Mouse (Mus musculus) MEL (cell line): Measurements from ENCODE around the gene Dcakd. TPM values are rescaled to one million over a fixed set of nuclear protein-coding genes. Genes with fewer than 3 reads are reported as not detected.

Source experiments
- DNase-seq: peaks from one replicate; pipeline ENCODE4 v3.0.0; 2011; ENCODE audit warnings: low read depth, low spot score
- H3K27ac ChIP-seq: 2 replicates; pipeline ENCODE4 v1.5.1; 2012; ENCODE audit warnings: low read depth, mild to moderate bottlenecking, control low read depth, low read length, moderate library complexity; ENCODE audit not compliant: control insufficient read depth
- H3K27me3 ChIP-seq, 2 experiments: fragments of 150-350 bp in 1 of 2; sonication (generic) in 1 of 2; 2 replicates each; pipeline ENCODE4 v1.6.1; 2012; ENCODE audit warnings: low read length in 2 of 2, mild to moderate bottlenecking in 2 of 2, improper control_type of control experiment in 1 of 2, moderate library complexity in 1 of 2; ENCODE audit not compliant: insufficient read depth in 2 of 2, control insufficient read depth in 1 of 2
- H3K36me3 ChIP-seq, 2 experiments: 2 replicates each; pipeline ENCODE4 v1.6.1; 2012 to 2014; ENCODE audit warnings: low read length in 2 of 2, improper control_type of control experiment in 1 of 2, inconsistent platforms in 1 of 2, mild to moderate bottlenecking in 1 of 2; ENCODE audit not compliant: insufficient read depth in 2 of 2, control insufficient read depth in 1 of 2
- H3K4me1 ChIP-seq, 2 experiments: fragments of 150-350 bp in 1 of 2; sonication (generic) in 1 of 2; 2 replicates each; pipeline ENCODE4 v1.6.1; 2012; ENCODE audit warnings: low read length in 2 of 2, improper control_type of control experiment in 1 of 2, mild to moderate bottlenecking in 1 of 2; ENCODE audit not compliant: insufficient read depth in 2 of 2, control insufficient read depth in 1 of 2
- H3K4me3 ChIP-seq, 2 experiments: fragments of 150-350 bp in 1 of 2; sonication (generic) in 1 of 2; 2 replicates each; pipeline ENCODE4 v1.5.1; 2012; ENCODE audit warnings: low read depth in 2 of 2, low read length in 2 of 2, mild to moderate bottlenecking in 2 of 2, moderate library complexity in 2 of 2, control low read depth in 1 of 2, improper control_type of control experiment in 1 of 2; ENCODE audit not compliant: control insufficient read depth in 1 of 2, insufficient read depth in 1 of 2
- H3K79me2 ChIP-seq: 2 replicates; pipeline ENCODE4 v1.6.1; 2012; ENCODE audit warnings: mild to moderate bottlenecking, low read length, moderate library complexity; ENCODE audit not compliant: control insufficient read depth, poor library complexity, insufficient read depth
- H3K9ac ChIP-seq: 2 replicates; pipeline ENCODE4 v1.6.1; 2012; ENCODE audit warnings: low read depth, mild to moderate bottlenecking, control low read depth, low read length, moderate library complexity; ENCODE audit not compliant: control insufficient read depth, poor library complexity, severe bottlenecking
- H3K9me3 ChIP-seq: fragments of 150-350 bp; sonication (generic); replicated peaks from 2 replicates; pipeline ENCODE4 v1.6.1; 2012; ENCODE audit warnings: mild to moderate bottlenecking, low read length, improper control_type of control experiment, moderate library complexity; ENCODE audit not compliant: insufficient read depth
- BHLHE40 ChIP-seq: IDR thresholded peaks from 2 replicates; pipeline ENCODE4 v1.6.1; 2012; ENCODE audit warnings: low read depth, mild to moderate bottlenecking, inconsistent platforms, low read length, improper control_type of control experiment, borderline replicate concordance
- CHD1 ChIP-seq: IDR thresholded peaks from 2 replicates; pipeline ENCODE4 v1.6.1; 2012; ENCODE audit warnings: low read depth, mild to moderate bottlenecking, inconsistent platforms, low read length, improper control_type of control experiment
- CHD2 ChIP-seq: IDR thresholded peaks from 2 replicates; pipeline ENCODE4 v1.6.1; 2011; ENCODE audit warnings: low read length, improper control_type of control experiment
- CTCF ChIP-seq, 3 experiments: IDR thresholded peaks in 2 of 3; conservative IDR thresholded peaks in 1 of 3; 2 replicates each; pipeline ENCODE4 v1.5.1; 2011 to 2012; ENCODE audit warnings: low read length in 3 of 3, low read depth in 2 of 3, mild to moderate bottlenecking in 2 of 3, improper control_type of control experiment in 1 of 3, inconsistent platforms in 1 of 3, mixed read lengths in 1 of 3, moderate library complexity in 1 of 3; ENCODE audit not compliant: control insufficient read depth in 1 of 3, insufficient read depth in 1 of 3, poor library complexity in 1 of 3, severe bottlenecking in 1 of 3
- E2F4 ChIP-seq: IDR thresholded peaks from 2 replicates; pipeline ENCODE4 v1.6.1; 2011; ENCODE audit warnings: low read depth, low read length, improper control_type of control experiment, borderline replicate concordance
- ELF1 ChIP-seq: IDR thresholded peaks from 2 replicates; pipeline ENCODE4 v1.6.1; 2014; ENCODE audit warnings: low read depth, mild to moderate bottlenecking, inconsistent platforms, low read length, improper control_type of control experiment, moderate library complexity
- EP300 ChIP-seq, 2 experiments: IDR thresholded peaks; 2 replicates each; pipeline ENCODE4 v1.6.1; 2011; ENCODE audit warnings: improper control_type of control experiment in 2 of 2, low read length in 2 of 2, low read depth in 1 of 2, mild to moderate bottlenecking in 1 of 2
- ETS1 ChIP-seq: IDR thresholded peaks from 2 replicates; pipeline ENCODE4 v1.6.1; 2012; ENCODE audit warnings: low read depth, mild to moderate bottlenecking, inconsistent platforms, low read length, improper control_type of control experiment, moderate library complexity
- GABPA ChIP-seq: IDR thresholded peaks from 2 replicates; pipeline ENCODE4 v1.6.1; 2012; ENCODE audit warnings: low read depth, mild to moderate bottlenecking, inconsistent platforms, low read length, improper control_type of control experiment, moderate library complexity
- GATA1 ChIP-seq: IDR thresholded peaks from 2 replicates; pipeline ENCODE4 v1.6.1; 2011; ENCODE audit warnings: low read depth, low read length, improper control_type of control experiment
- HCFC1 ChIP-seq: IDR thresholded peaks from 2 replicates; pipeline ENCODE4 v1.6.1; 2012; ENCODE audit warnings: low read depth, mild to moderate bottlenecking, inconsistent platforms, low read length, improper control_type of control experiment, moderate library complexity
- KAT2A ChIP-seq: conservative IDR thresholded peaks from 2 replicates; pipeline ENCODE4 v1.6.1; 2012; ENCODE audit warnings: low read depth, low read length, improper control_type of control experiment, inconsistent platforms
- MAFK ChIP-seq: IDR thresholded peaks from 2 replicates; pipeline ENCODE4 v1.6.1; 2011; ENCODE audit warnings: low read depth, mild to moderate bottlenecking, low read length, improper control_type of control experiment, borderline replicate concordance
- MAX ChIP-seq: IDR thresholded peaks from 2 replicates; pipeline ENCODE4 v1.6.1; 2011; ENCODE audit warnings: low read length, improper control_type of control experiment
- MAZ ChIP-seq: IDR thresholded peaks from 2 replicates; pipeline ENCODE4 v1.6.1; 2012; ENCODE audit warnings: low read depth, mild to moderate bottlenecking, inconsistent platforms, low read length, improper control_type of control experiment
- MEF2A ChIP-seq: IDR thresholded peaks from 2 replicates; pipeline ENCODE4 v1.6.1; 2014; ENCODE audit warnings: low read depth, mild to moderate bottlenecking, inconsistent platforms, low read length, improper control_type of control experiment; ENCODE audit not compliant: poor library complexity, insufficient replicate concordance, severe bottlenecking; ENCODE audit errors: extremely low read depth
- MXI1 ChIP-seq: IDR thresholded peaks from 2 replicates; pipeline ENCODE4 v1.6.1; 2011; ENCODE audit warnings: mild to moderate bottlenecking, low read depth, low read length, improper control_type of control experiment
- MYB ChIP-seq: IDR thresholded peaks from 2 replicates; pipeline ENCODE4 v1.6.1; 2011; ENCODE audit warnings: mild to moderate bottlenecking, low read depth, low read length, improper control_type of control experiment
- MYC ChIP-seq: IDR thresholded peaks from 2 replicates; pipeline ENCODE4 v1.6.1; 2011; ENCODE audit warnings: low read depth, mild to moderate bottlenecking, low read length, improper control_type of control experiment, moderate library complexity
- NELFE ChIP-seq: IDR thresholded peaks from 2 replicates; pipeline ENCODE4 v1.6.1; 2011; ENCODE audit warnings: low read depth, low read length, improper control_type of control experiment
- NRF1 ChIP-seq: IDR thresholded peaks from 2 replicates; pipeline ENCODE4 v1.6.1; 2014; ENCODE audit warnings: low read depth, mild to moderate bottlenecking, inconsistent platforms, low read length, improper control_type of control experiment, moderate library complexity; ENCODE audit not compliant: poor library complexity, insufficient read depth, severe bottlenecking
- POLR2AphosphoS2 ChIP-seq: IDR thresholded peaks from 2 replicates; pipeline ENCODE4 v1.6.1; 2011; ENCODE audit warnings: low read length, improper control_type of control experiment
- POLR2AphosphoS5 ChIP-seq: IDR thresholded peaks from 2 replicates; pipeline ENCODE4 v1.6.1; 2012; ENCODE audit warnings: low read depth, borderline replicate concordance, mild to moderate bottlenecking, inconsistent platforms, low read length, moderate library complexity, mixed read lengths
- RCOR1 ChIP-seq: IDR thresholded peaks from 2 replicates; pipeline ENCODE4 v1.6.1; 2012; ENCODE audit warnings: low read depth, mild to moderate bottlenecking, inconsistent platforms, low read length, improper control_type of control experiment
- SIN3A ChIP-seq: IDR thresholded peaks from 2 replicates; pipeline ENCODE4 v1.6.1; 2012; ENCODE audit warnings: low read length, improper control_type of control experiment, inconsistent platforms
- TAL1 ChIP-seq: IDR thresholded peaks from 2 replicates; pipeline ENCODE4 v1.6.1; 2012; ENCODE audit warnings: mild to moderate bottlenecking, inconsistent platforms, low read length, moderate library complexity, mixed read lengths
- TBP ChIP-seq: IDR thresholded peaks from 2 replicates; pipeline ENCODE4 v1.8.0; 2011; ENCODE audit warnings: low read depth, low read length, improper control_type of control experiment
- TCF12 ChIP-seq: IDR thresholded peaks from 2 replicates; pipeline ENCODE4 v1.6.1; 2014; ENCODE audit warnings: low read depth, mild to moderate bottlenecking, inconsistent platforms, low read length, improper control_type of control experiment, moderate library complexity
- UBTF ChIP-seq: IDR thresholded peaks from 2 replicates; pipeline ENCODE4 v1.6.1; 2012; ENCODE audit warnings: low read depth, mild to moderate bottlenecking, inconsistent platforms, low read length, improper control_type of control experiment, moderate library complexity, borderline replicate concordance; ENCODE audit not compliant: insufficient read depth
- USF1 ChIP-seq: IDR thresholded peaks from 2 replicates; pipeline ENCODE4 v1.6.1; 2014; ENCODE audit warnings: low read depth, mild to moderate bottlenecking, inconsistent platforms, low read length, improper control_type of control experiment, moderate library complexity
- USF2 ChIP-seq, 2 experiments: IDR thresholded peaks; 2 replicates each; pipeline ENCODE4 v1.6.1; 2011 to 2012; ENCODE audit warnings: improper control_type of control experiment in 2 of 2, low read length in 2 of 2, borderline replicate concordance in 1 of 2, inconsistent platforms in 1 of 2, low read depth in 1 of 2, mild to moderate bottlenecking in 1 of 2; ENCODE audit not compliant: insufficient read depth in 1 of 2
- ZKSCAN1 ChIP-seq: IDR thresholded peaks from 2 replicates; pipeline ENCODE4 v1.6.1; 2012; ENCODE audit warnings: low read depth, mild to moderate bottlenecking, inconsistent platforms, low read length, improper control_type of control experiment, moderate library complexity
- ZMIZ1 ChIP-seq: IDR thresholded peaks from 2 replicates; pipeline ENCODE4 v1.6.1; 2012; ENCODE audit warnings: low read depth, mild to moderate bottlenecking, inconsistent platforms, low read length, improper control_type of control experiment, moderate library complexity
- ZNF384 ChIP-seq: IDR thresholded peaks from 2 replicates; pipeline ENCODE4 v1.6.1; 2012; ENCODE audit warnings: low read depth, mild to moderate bottlenecking, inconsistent platforms, low read length, improper control_type of control experiment
- polyA plus RNA-seq, 2 experiments: library from polyadenylated mRNA; stranded (reverse) in 1 of 2; unstranded in 1 of 2; fragments of >175 nt in 1 of 2; fragments of >200 nt in 1 of 2; gene quantifications; 2 replicates each; pipeline versions ENCODE4 v1.2.1 to v1.2.4; 2012; ENCODE audit warnings: low replicate concordance in 2 of 2, low read depth in 1 of 2; ENCODE audit not compliant: insufficient read length in 2 of 2, insufficient read depth in 1 of 2, missing spikeins in 1 of 2
- total RNA-seq: library from RNA; depleted of rRNA; stranded (reverse); fragments of 300-350 nt; gene quantifications from 2 replicates; pipeline ENCODE4 v1.2.3, GENCODE M21; 2012

Gene Dcakd
- total and polyA plus RNA-seq, 3 experiments, result 15.6 to 112 (median 82.3) TPM

- peaks cover 5 to 23% of the 10 kb centered on the region in 2 experiments; a peak in 3 of 4 replicates for H3K36me3 ChIP-seq
- peak overlapping the region; percentile 70 for H3K9ac ChIP-seq
- no peaks in the 10 kb centered on the region for H3K9me3 ChIP-seq
- peaks cover 2% of the 10 kb centered on the region for H3K79me2 ChIP-seq
- H3K27ac ChIP-seq, result peak overlapping the region; percentile 99
- peak overlapping the region; percentile 20 to 41 for H3K4me3 ChIP-seq
- peak; percentile 95 for DNase-seq
- H3K4me1 ChIP-seq, result peaks cover 17 to 26% of the 10 kb centered on the region in 2 experiments
- no peaks in the 10 kb centered on the region for H3K27me3 ChIP-seq
- no peak for TF ChIP-seq CTCF (IDR thresholded peaks at IDR 0.05 in 2 of 3, conservative IDR thresholded peaks at IDR 0.05 in 1 of 3; ENCODE audit: control insufficient read depth in 1 of 3, insufficient read depth in 1 of 3, low read depth in 2 of 3, low read length in 3 of 3, poor library complexity in 1 of 3, severe bottlenecking in 1 of 3)
- no peak for TF ChIP-seq ELF1
- TF ChIP-seq MEF2A, result 0 out of 2 replicates have a peak, but pooled peaks have one; percentile 25
- peak; percentile 92 for TF ChIP-seq MYC
- no peak for TF ChIP-seq CHD2
- no peak for TF ChIP-seq ZNF384
- peak; percentile 100 for TF ChIP-seq ETS1
- peak; percentile 47; the same call in 1 of the 2 replicates for TF ChIP-seq HCFC1
- TF ChIP-seq USF2 (IDR thresholded peaks at IDR 0.05; ENCODE audit: borderline replicate concordance in 1 of 2, insufficient read depth in 1 of 2, low read depth in 1 of 2, low read length in 2 of 2), result no peak; a peak in 1 of 4 replicates
- peak; percentile 88 for TF ChIP-seq TBP
- TF ChIP-seq MAZ, result peak; percentile 95
- peak; percentile 4; the same call in 1 of the 2 replicates for TF ChIP-seq NRF1
- TF ChIP-seq TCF12, result peak; percentile 87
- peak; percentile 99 for TF ChIP-seq MXI1
- peak; percentile 93 for TF ChIP-seq GATA1
- TF ChIP-seq BHLHE40, result peak; percentile 92
- 0 out of 2 replicates have a peak, but pooled peaks have one; percentile 12 for TF ChIP-seq MAFK
- TF ChIP-seq POLR2AphosphoS5, result no peak
- peak; percentile 91 for TF ChIP-seq MAX
- peak; percentile 100 for TF ChIP-seq SIN3A
- TF ChIP-seq POLR2AphosphoS2, result peak; percentile 53; the same call in 1 of the 2 replicates
- peak; percentile 89 for TF ChIP-seq USF1
- peak; percentile 71 to 92 for TF ChIP-seq EP300 (IDR thresholded peaks at IDR 0.05; ENCODE audit: low read depth in 1 of 2, low read length in 2 of 2)
- TF ChIP-seq E2F4, result no peak
- TF ChIP-seq GABPA, result 0 out of 2 replicates have a peak, but pooled peaks have one; percentile 21
- TF ChIP-seq ZKSCAN1, result no peak; the same call in 1 of the 2 replicates
- TF ChIP-seq MYB, result peak; percentile 13
- TF ChIP-seq ZMIZ1, result peak; percentile 36; the same call in 1 of the 2 replicates
- peak; percentile 53 for TF ChIP-seq RCOR1
- peak; percentile 86; the same call in 1 of the 2 replicates for TF ChIP-seq UBTF
- TF ChIP-seq CHD1, result 0 out of 2 replicates have a peak, but pooled peaks have one; percentile 65
- 0 out of 2 replicates have a peak, but pooled peaks have one; percentile 32 for TF ChIP-seq KAT2A
- TF ChIP-seq NELFE, result peak; percentile 50
- peak; percentile 50 for TF ChIP-seq TAL1
Observed at GRCm38 (mm10) chr11:102998577-102999316, 29.4 kb downstream of the Dcakd start.
